Mouse (Mus musculus): ENCODE measurements at regions not wholly inside any gene's neighbourhood (a gene's known extent, or its start where the extent isn't known, plus 50 kb on each side); places are given as distances from the start of the nearest gene placed in this dataset.
A peak's percentile ranks its signal among the peaks of the same experiment; 100 is the strongest.

GRCm38 (mm10) chr19:49741239-49741638 is 937.2 kb downstream of the Sorcs1 start:
- H3K27ac ChIP-seq = no peak overlapping the region
- H3K9me3 ChIP-seq = no peaks in the 10 kb centered on the region
- no peak overlapping the region for H3K9ac ChIP-seq
- 0 out of 2 replicates have a peak, but pooled peaks cover 4% of the 10 kb centered on the region for H3K4me1 ChIP-seq
- 82% methylated on average over 6 of the region's 6 CpGs for WGBS
- H3K36me3 ChIP-seq = no peaks in the 10 kb centered on the region
- no peak overlapping the region for H3K4me2 ChIP-seq (replicated peaks)
- no peaks in the 10 kb centered on the region for H3K27me3 ChIP-seq (replicated peaks)
- ATAC-seq (ENCODE audit: low FRiP score, low read depth) = no peak
- no peak overlapping the region for H3K4me3 ChIP-seq

GRCm38 (mm10) chr19:49739483-49740175 is 938.8 kb downstream of the Sorcs1 start:
- Histone ChIP-seq H3K27me3 (replicated peaks) (no peaks in the 10 kb centered on the region), H3K4me1 (0 out of 2 replicates have a peak, but pooled peaks cover 4% of the 10 kb centered on the region), H3K9ac (no peak overlapping the region), H3K9me3 (no peaks in the 10 kb centered on the region), H3K27ac (no peak overlapping the region), H3K36me3 (no peaks in the 10 kb centered on the region), H3K4me2 (replicated peaks) (no peak overlapping the region), H3K4me3 (no peak overlapping the region)
- no peak for ATAC-seq (ENCODE audit: low FRiP score, low read depth)
- 59% methylated on average over 13 of the region's 13 CpGs for WGBS

GRCm38 (mm10) chr19:49697659-49698058 is 980.8 kb downstream of the Sorcs1 start:
- Histone ChIP-seq H3K4me3 (no peak overlapping the region), H3K36me3 (no peaks in the 10 kb centered on the region), H3K4me1 (no peaks in the 10 kb centered on the region), H3K9ac (no peak overlapping the region), H3K27me3 (replicated peaks) (no peaks in the 10 kb centered on the region), H3K27ac (no peak overlapping the region), H3K4me2 (replicated peaks) (no peak overlapping the region), H3K9me3 (no peaks in the 10 kb centered on the region)
- ATAC-seq (ENCODE audit: low FRiP score, low read depth) = 0 out of 2 replicates have a peak, but pooled peaks have one; percentile 25
- WGBS = 66% methylated on average over 1 of the region's 1 CpGs

GRCm38 (mm10) chr19:49685588-49686281 is 992.7 kb downstream of the Sorcs1 start:
- WGBS = 92% methylated on average over 15 of the region's 15 CpGs
- H3K9ac ChIP-seq = no peak overlapping the region

GRCm38 (mm10) chr19:49681204-49681603 is 997.2 kb downstream of the Sorcs1 start:
- Histone ChIP-seq H3K27ac (no peak overlapping the region), H3K4me2 (replicated peaks) (no peak overlapping the region), H3K4me3 (no peak overlapping the region), H3K4me1 (no peaks in the 10 kb centered on the region), H3K27me3 (replicated peaks) (no peaks in the 10 kb centered on the region), H3K9me3 (no peaks in the 10 kb centered on the region), H3K9ac (no peak overlapping the region), H3K36me3 (no peaks in the 10 kb centered on the region)
- 57% methylated on average over 3 of the region's 3 CpGs for WGBS
- no peak; the same call in 1 of the 2 replicates for ATAC-seq (ENCODE audit: low FRiP score, low read depth)

More at GRCm38 (mm10) chr19:49685588-49686281, 992.7 kb downstream of the Sorcs1 start:
- no peak for ATAC-seq (ENCODE audit: low FRiP score, low read depth)
- no peak overlapping the region for H3K27ac ChIP-seq
- no peaks in the 10 kb centered on the region for H3K27me3 ChIP-seq (replicated peaks)
- H3K36me3 ChIP-seq = no peaks in the 10 kb centered on the region
- H3K4me1 ChIP-seq = no peaks in the 10 kb centered on the region
- H3K4me3 ChIP-seq = no peak overlapping the region
- no peaks in the 10 kb centered on the region for H3K9me3 ChIP-seq
- H3K4me2 ChIP-seq (replicated peaks) = no peak overlapping the region

- no peak overlapping the region for H3K9ac ChIP-seq
These were observed 998.4 kb downstream of the Sorcs1 start for GRCm38 (mm10) chr19:49680006-49680405.

GRCm38 (mm10) chr19:49675931-49676330 is 1002.5 kb downstream of the Sorcs1 start:
- Histone ChIP-seq H3K27ac (no peak overlapping the region), H3K36me3 (no peaks in the 10 kb centered on the region), H3K4me2 (replicated peaks) (no peak overlapping the region), H3K9ac (no peak overlapping the region), H3K4me3 (no peak overlapping the region), H3K4me1 (no peaks in the 10 kb centered on the region), H3K9me3 (no peaks in the 10 kb centered on the region), H3K27me3 (replicated peaks) (no peaks in the 10 kb centered on the region)
- 23% methylated on average over 2 of the region's 2 CpGs for WGBS
- ATAC-seq (ENCODE audit: low FRiP score, low read depth) = no peak

More at GRCm38 (mm10) chr19:49680006-49680405, 998.4 kb downstream of the Sorcs1 start:
- WGBS = 86% methylated on average over 3 of the region's 3 CpGs
- Histone ChIP-seq H3K4me1 (no peaks in the 10 kb centered on the region), H3K9me3 (no peaks in the 10 kb centered on the region), H3K27ac (no peak overlapping the region), H3K27me3 (replicated peaks) (no peaks in the 10 kb centered on the region), H3K4me3 (no peak overlapping the region), H3K36me3 (no peaks in the 10 kb centered on the region), H3K4me2 (replicated peaks) (no peak overlapping the region)
- ATAC-seq (ENCODE audit: low FRiP score, low read depth) = no peak

- Histone ChIP-seq H3K4me3 (no peak overlapping the region), H3K27me3 (replicated peaks) (no peaks in the 10 kb centered on the region), H3K9ac (no peak overlapping the region), H3K27ac (no peak overlapping the region), H3K36me3 (no peaks in the 10 kb centered on the region), H3K9me3 (no peaks in the 10 kb centered on the region), H3K4me2 (replicated peaks) (no peak overlapping the region), H3K4me1 (no peaks in the 10 kb centered on the region)
- WGBS = 86% methylated on average over 7 of the region's 7 CpGs
- ATAC-seq (ENCODE audit: low FRiP score, low read depth) = no peak
These were observed 1048.5 kb downstream of the Sorcs1 start for GRCm38 (mm10) chr19:49629963-49630362.

- H3K9ac ChIP-seq = no peak overlapping the region
- no peaks in the 10 kb centered on the region for H3K27me3 ChIP-seq (replicated peaks)
- H3K4me1 ChIP-seq = no peaks in the 10 kb centered on the region
- no peak overlapping the region for H3K27ac ChIP-seq
- no peak overlapping the region for H3K4me3 ChIP-seq
- no peaks in the 10 kb centered on the region for H3K9me3 ChIP-seq
- H3K36me3 ChIP-seq = no peaks in the 10 kb centered on the region
- H3K4me2 ChIP-seq (replicated peaks) = no peak overlapping the region
- WGBS = 63% methylated on average over 5 of the region's 5 CpGs
- no peak for ATAC-seq (ENCODE audit: low FRiP score, low read depth)
These were observed 1058.5 kb downstream of the Sorcs1 start for GRCm38 (mm10) chr19:49619920-49620319.

GRCm38 (mm10) chr19:49615071-49615470 is 1063.4 kb downstream of the Sorcs1 start:
- Histone ChIP-seq H3K4me3 (no peak overlapping the region), H3K27me3 (replicated peaks) (no peaks in the 10 kb centered on the region), H3K36me3 (no peaks in the 10 kb centered on the region), H3K4me2 (replicated peaks) (no peak overlapping the region), H3K4me1 (no peaks in the 10 kb centered on the region), H3K27ac (no peak overlapping the region), H3K9ac (no peak overlapping the region), H3K9me3 (no peaks in the 10 kb centered on the region)
- no peak for ATAC-seq (ENCODE audit: low FRiP score, low read depth)

Measured in neural tube, embryonic 12.5 days (tissue).